Mouse (Mus musculus): ENCODE measurements around the gene Gjb5. TPM values are rescaled to one million over a fixed set of nuclear protein-coding genes. Genes with fewer than 3 reads are reported as not detected.

The Gjb5 gene
- polyA plus RNA-seq, 1 experiment: not detected

GRCm38 (mm10) chr4:127329046-127329445, 28.9 kb downstream of the Gjb5 start:
- no peak overlapping the region for H3K4me3 ChIP-seq (ENCODE audit: insufficient read depth, low read length)
- TF ChIP-seq CTCF (IDR thresholded peaks at IDR 0.05; ENCODE audit: low read depth, low read length): no peak
- TF ChIP-seq POLR2A (IDR thresholded peaks at IDR 0.05; ENCODE audit: borderline replicate concordance, low read depth, low read length): no peak
- H3K27ac ChIP-seq (ENCODE audit: insufficient read depth, low read depth, low read length): no peak overlapping the region
- peaks cover 13% of the 10 kb centered on the region for H3K4me1 ChIP-seq (ENCODE audit: control insufficient read depth, insufficient read depth, low read length)

GRCm38 (mm10) chr4:127328378-127328777, 29.6 kb downstream of the Gjb5 start:
- H3K4me3 ChIP-seq (ENCODE audit: insufficient read depth, low read length): no peak overlapping the region
- H3K4me1 ChIP-seq (ENCODE audit: control insufficient read depth, insufficient read depth, low read length): peaks cover 13% of the 10 kb centered on the region
- TF ChIP-seq CTCF (IDR thresholded peaks at IDR 0.05; ENCODE audit: low read depth, low read length) (no peak), POLR2A (IDR thresholded peaks at IDR 0.05; ENCODE audit: borderline replicate concordance, low read depth, low read length) (no peak)
- no peak overlapping the region for H3K27ac ChIP-seq (ENCODE audit: insufficient read depth, low read depth, low read length)

DNA sequence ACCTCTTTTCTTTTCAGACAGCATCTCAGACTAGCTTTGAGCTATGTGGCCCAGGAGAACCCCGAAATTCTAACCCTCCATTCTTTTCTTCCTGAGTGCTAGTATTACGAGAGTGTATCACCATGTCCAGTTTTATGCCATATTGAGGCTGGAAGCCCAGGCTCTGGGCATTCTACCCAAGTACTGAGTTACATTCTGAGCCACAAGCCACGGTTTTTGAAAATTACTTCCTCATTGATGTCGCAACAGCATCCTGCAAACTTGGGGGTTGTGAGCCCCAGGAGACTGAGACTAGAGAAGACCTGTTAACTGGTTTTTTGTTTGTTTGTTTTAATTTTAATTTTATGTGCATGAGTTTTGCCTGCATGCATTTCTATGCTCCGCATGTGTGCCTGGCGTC, 30.2 kb downstream of the Gjb5 start:
- H3K27ac ChIP-seq (ENCODE audit: insufficient read depth, low read depth, low read length): no peak overlapping the region
- peaks cover 13% of the 10 kb centered on the region for H3K4me1 ChIP-seq (ENCODE audit: control insufficient read depth, insufficient read depth, low read length)
- peak overlapping the region; percentile 17 for H3K4me3 ChIP-seq (ENCODE audit: insufficient read depth, low read length)
- no peak for TF ChIP-seq POLR2A (IDR thresholded peaks at IDR 0.05; ENCODE audit: borderline replicate concordance, low read depth, low read length)
- TF ChIP-seq CTCF (IDR thresholded peaks at IDR 0.05; ENCODE audit: low read depth, low read length): no peak

DNA sequence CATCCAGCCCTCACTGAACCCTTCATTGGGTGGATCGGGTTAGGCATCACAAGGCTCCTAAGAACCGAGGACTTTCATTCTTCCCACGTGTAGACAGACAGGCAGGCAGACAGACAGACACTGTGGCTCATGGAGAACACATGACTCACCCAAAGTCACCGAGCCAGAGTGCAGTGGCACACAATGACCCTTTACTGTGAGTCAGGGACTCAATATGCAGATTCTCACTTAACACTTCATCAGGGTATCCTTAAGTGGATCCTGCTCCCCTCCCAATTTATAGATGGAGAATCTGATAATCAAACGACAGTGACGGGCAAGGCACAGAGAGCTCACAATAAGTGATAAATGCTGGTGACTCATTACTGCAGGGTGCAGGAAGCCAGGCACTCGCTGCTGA, 30.7 kb downstream of the Gjb5 start:
- H3K4me3 ChIP-seq (ENCODE audit: insufficient read depth, low read length): peak overlapping the region; percentile 17
- no peak overlapping the region for H3K27ac ChIP-seq (ENCODE audit: insufficient read depth, low read depth, low read length)
- peaks cover 13% of the 10 kb centered on the region for H3K4me1 ChIP-seq (ENCODE audit: control insufficient read depth, insufficient read depth, low read length)
- no peak for TF ChIP-seq POLR2A (IDR thresholded peaks at IDR 0.05; ENCODE audit: borderline replicate concordance, low read depth, low read length)
- no peak for TF ChIP-seq CTCF (IDR thresholded peaks at IDR 0.05; ENCODE audit: low read depth, low read length)

- Histone ChIP-seq H3K27ac (ENCODE audit: insufficient read depth, low read depth, low read length) (no peak overlapping the region), H3K4me3 (ENCODE audit: insufficient read depth, low read length) (no peak overlapping the region), H3K4me1 (ENCODE audit: control insufficient read depth, insufficient read depth, low read length) (peaks cover 13% of the 10 kb centered on the region)
- no peak for TF ChIP-seq CTCF (IDR thresholded peaks at IDR 0.05; ENCODE audit: low read depth, low read length)
- TF ChIP-seq POLR2A (IDR thresholded peaks at IDR 0.05; ENCODE audit: borderline replicate concordance, low read depth, low read length): no peak
Measured at GRCm38 (mm10) chr4:127325276-127325675, 32.7 kb downstream of the Gjb5 start.

DNA sequence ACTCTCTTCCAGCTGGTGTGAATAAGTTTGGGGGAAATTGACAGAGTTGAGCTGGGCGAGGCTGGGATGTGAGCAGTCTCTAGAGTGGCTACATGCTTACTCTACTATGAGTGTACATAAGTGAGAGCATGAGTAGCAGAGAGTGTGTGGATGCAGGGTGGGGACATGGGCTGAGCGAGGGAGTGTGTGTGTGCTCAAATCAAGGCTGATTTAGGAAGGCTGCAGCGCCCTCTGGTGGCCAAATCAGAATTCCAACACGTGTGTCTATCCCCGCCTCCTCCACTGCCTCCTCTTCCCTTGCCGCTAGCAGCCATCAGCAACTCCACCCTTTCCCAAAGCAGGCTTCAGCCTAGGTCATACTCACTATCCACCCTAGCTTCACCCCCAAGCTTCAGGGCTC, 33.2 kb downstream of the Gjb5 start:
- Histone ChIP-seq H3K27ac (ENCODE audit: insufficient read depth, low read depth, low read length) (no peak overlapping the region), H3K4me1 (ENCODE audit: control insufficient read depth, insufficient read depth, low read length) (peaks cover 13% of the 10 kb centered on the region), H3K4me3 (ENCODE audit: insufficient read depth, low read length) (no peak overlapping the region)
- TF ChIP-seq CTCF (IDR thresholded peaks at IDR 0.05; ENCODE audit: low read depth, low read length) (peak; percentile 72), POLR2A (IDR thresholded peaks at IDR 0.05; ENCODE audit: borderline replicate concordance, low read depth, low read length) (no peak)

- TF ChIP-seq POLR2A (IDR thresholded peaks at IDR 0.05; ENCODE audit: borderline replicate concordance, low read depth, low read length): no peak
- TF ChIP-seq CTCF (IDR thresholded peaks at IDR 0.05; ENCODE audit: low read depth, low read length): no peak
- Histone ChIP-seq H3K27ac (ENCODE audit: insufficient read depth, low read depth, low read length) (no peak overlapping the region), H3K4me3 (ENCODE audit: insufficient read depth, low read length) (no peak overlapping the region), H3K4me1 (ENCODE audit: control insufficient read depth, insufficient read depth, low read length) (peaks cover 13% of the 10 kb centered on the region)
Measured at GRCm38 (mm10) chr4:127324296-127324695, 33.7 kb downstream of the Gjb5 start.

DNA sequence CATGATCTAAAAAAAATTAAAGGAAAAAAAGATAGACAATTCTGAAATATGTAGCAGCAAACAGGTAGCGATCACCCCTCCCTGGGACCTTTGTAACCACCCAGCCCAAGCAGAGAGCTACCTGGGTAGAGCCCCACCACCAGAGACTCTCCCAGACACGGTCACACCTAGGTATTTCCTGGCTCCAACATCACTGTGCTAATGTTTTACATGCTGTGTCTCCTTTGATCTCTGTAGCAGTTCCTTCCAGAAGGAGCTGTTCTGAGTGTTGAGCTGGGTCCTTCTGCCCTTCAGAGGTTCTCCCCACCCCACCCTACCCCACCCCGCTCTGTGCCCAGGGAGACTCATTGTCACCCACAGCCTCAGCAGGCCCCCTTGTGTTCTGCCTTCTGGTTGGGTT, 34.3 kb downstream of the Gjb5 start:
- H3K4me3 ChIP-seq (ENCODE audit: insufficient read depth, low read length): no peak overlapping the region
- H3K27ac ChIP-seq (ENCODE audit: insufficient read depth, low read depth, low read length): no peak overlapping the region
- TF ChIP-seq POLR2A (IDR thresholded peaks at IDR 0.05; ENCODE audit: borderline replicate concordance, low read depth, low read length) (no peak), CTCF (IDR thresholded peaks at IDR 0.05; ENCODE audit: low read depth, low read length) (no peak)
- peaks cover 13% of the 10 kb centered on the region for H3K4me1 ChIP-seq (ENCODE audit: control insufficient read depth, insufficient read depth, low read length)

DNA sequence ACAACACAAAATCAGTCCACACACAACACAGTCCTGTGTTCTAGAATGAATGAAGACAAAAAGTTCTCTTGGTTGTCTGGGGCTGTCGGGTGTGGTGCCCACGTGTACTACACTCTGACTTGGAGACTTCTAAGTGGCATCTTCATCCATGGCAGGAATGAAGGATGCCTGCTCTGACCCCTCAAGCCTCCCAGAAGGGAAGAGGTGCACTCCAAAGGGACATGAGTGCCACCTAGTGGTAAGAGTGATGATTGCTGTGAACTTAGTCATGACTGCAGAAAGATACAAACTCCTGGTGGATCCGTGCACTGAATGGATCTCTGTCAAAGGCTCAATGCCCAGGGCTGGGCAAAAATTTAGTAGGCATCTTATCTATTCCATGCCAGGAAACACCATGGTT, 38.4 kb downstream of the Gjb5 start:
- TF ChIP-seq POLR2A (IDR thresholded peaks at IDR 0.05; ENCODE audit: borderline replicate concordance, low read depth, low read length): no peak
- peak; percentile 62 for TF ChIP-seq CTCF (IDR thresholded peaks at IDR 0.05; ENCODE audit: low read depth, low read length)
- H3K4me1 ChIP-seq (ENCODE audit: control insufficient read depth, insufficient read depth, low read length): no peaks in the 10 kb centered on the region
- no peak overlapping the region for H3K27ac ChIP-seq (ENCODE audit: insufficient read depth, low read depth, low read length)
- no peak overlapping the region for H3K4me3 ChIP-seq (ENCODE audit: insufficient read depth, low read length)

GRCm38 (mm10) chr4:127317143-127317542, 40.8 kb downstream of the Gjb5 start:
- TF ChIP-seq CTCF (IDR thresholded peaks at IDR 0.05; ENCODE audit: low read depth, low read length) (peak; percentile 22; the same call in 1 of the 2 replicates), POLR2A (IDR thresholded peaks at IDR 0.05; ENCODE audit: borderline replicate concordance, low read depth, low read length) (no peak)
- Histone ChIP-seq H3K27ac (ENCODE audit: insufficient read depth, low read depth, low read length) (no peak overlapping the region), H3K4me3 (ENCODE audit: insufficient read depth, low read length) (no peak overlapping the region), H3K4me1 (ENCODE audit: control insufficient read depth, insufficient read depth, low read length) (0 out of 2 replicates have a peak, but pooled peaks cover 2% of the 10 kb centered on the region)

DNA sequence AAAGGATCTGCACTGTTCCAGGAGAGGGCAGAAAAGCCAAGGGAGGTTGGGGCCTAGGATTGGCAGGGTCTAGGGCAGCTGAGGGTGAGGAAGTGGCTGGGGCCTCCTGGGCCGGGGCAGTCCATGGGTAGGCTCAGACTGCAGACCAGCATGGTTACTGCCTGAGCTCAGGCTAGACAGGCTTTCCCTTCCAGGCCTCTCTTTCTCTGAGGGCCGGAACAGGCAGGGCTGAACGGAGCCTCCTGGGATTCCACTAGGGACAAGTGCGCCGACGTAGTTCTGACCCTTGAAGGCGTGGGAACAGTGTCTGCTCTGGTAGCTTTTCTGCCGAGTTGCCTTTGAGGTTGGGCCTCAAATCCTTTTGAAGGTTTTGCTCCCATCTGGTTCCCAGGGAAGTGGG, 42.2 kb downstream of the Gjb5 start:
- H3K4me3 ChIP-seq (ENCODE audit: insufficient read depth, low read length): no peak overlapping the region
- H3K27ac ChIP-seq (ENCODE audit: insufficient read depth, low read depth, low read length): no peak overlapping the region
- H3K4me1 ChIP-seq (ENCODE audit: control insufficient read depth, insufficient read depth, low read length): 0 out of 2 replicates have a peak, but pooled peaks cover 2% of the 10 kb centered on the region
- TF ChIP-seq CTCF (IDR thresholded peaks at IDR 0.05; ENCODE audit: low read depth, low read length) (no peak), POLR2A (IDR thresholded peaks at IDR 0.05; ENCODE audit: borderline replicate concordance, low read depth, low read length) (no peak)

Data from bone marrow macrophage, adult 2 months (primary cell).